Mouse (Mus musculus): Measurements from ENCODE around the gene Nutf2.

GRCm38 (mm10) chr8:105854715-105855216, 5.6 kb upstream of the Nutf2 start, which contains the start of gene Thap11:
- peak; percentile 82 for TF ChIP-seq CTCF (conservative IDR thresholded peaks at IDR 0.05; ENCODE audit: insufficient read depth, insufficient read length, low read depth, low read length)
- TF ChIP-seq POLR2A (IDR thresholded peaks at IDR 0.05; ENCODE audit: low read depth, low read length), result no peak
